Mouse (Mus musculus) kidney, adult 2 months (tissue): ENCODE measurements around the gene Pym1.

Experiments used
- CTCF ChIP-seq: fragments of 200-500 bp; conservative IDR thresholded peaks from 2 replicates; pipeline ENCODE4 v1.5.1; 2011; ENCODE audit warnings: low read depth, mild to moderate bottlenecking, control low read depth, low read length, moderate library complexity, mixed read lengths; ENCODE audit not compliant: insufficient read depth, insufficient read length
- POLR2A ChIP-seq: fragments of 200-500 bp; IDR thresholded peaks from one replicate; pipeline ENCODE4 v1.6.1; 2011; ENCODE audit warnings: low read depth, low read length, control low read depth

DNA sequence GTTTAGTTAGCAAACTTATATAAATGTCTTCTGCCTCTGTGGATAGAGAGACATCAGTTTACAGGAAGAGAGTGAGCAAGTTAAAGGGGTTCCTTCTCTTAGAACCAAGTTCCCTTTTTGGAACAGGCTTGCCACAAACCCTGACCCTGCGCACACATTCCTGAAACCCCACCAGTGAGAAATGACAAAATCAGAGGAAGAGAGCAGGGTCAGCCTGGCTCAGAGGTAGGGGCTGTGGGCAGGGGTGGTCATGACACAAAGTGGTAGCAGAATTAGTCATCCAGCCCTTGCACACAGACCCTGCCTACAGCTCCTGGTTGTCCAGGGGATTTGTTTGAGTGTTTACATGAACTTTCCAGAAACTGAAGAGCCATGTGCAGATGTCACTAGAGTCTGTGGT, 32.5 kb downstream of the Pym1 start:
- TF ChIP-seq CTCF, result no peak
- no peak for TF ChIP-seq POLR2A
